Mouse (Mus musculus) thymus, postnatal 10 days (tissue): Measurements from ENCODE around the gene Hydin.
A peak's percentile ranks its signal among the peaks of the same experiment; 100 is the strongest.
"Not testable (repeated sequence)": the region's sequence is repeated elsewhere in the genome, so short reads cannot be mapped to it uniquely, and the experiment has no call there.

ENCODE experiments used
- DNase-seq, 2 experiments: peaks; one replicate each; pipeline ENCODE4 v3.0.0; 2021; ENCODE audit warnings: low spot score in 2 of 2

Gene Hydin

GRCm38 (mm10) chr8:110266741-110267140 lies at the start of gene Hydin:
Gene Hydin (plus strand): TSS chr8:110266977.
- DNase-seq, result no peak

- no peak for DNase-seq
Observed at GRCm38 (mm10) chr8:110217198-110217597, 49.6 kb upstream of the Hydin start.

GRCm38 (mm10) chr8:110217681-110218131 lies 49.1 kb upstream of the Hydin start:
- peak; percentile 98 to 99 for DNase-seq

- DNase-seq, result no peak
Observed at GRCm38 (mm10) chr8:110218511-110218910, 48.3 kb upstream of the Hydin start.

GRCm38 (mm10) chr8:110220936-110221335 lies 45.8 kb upstream of the Hydin start:
- DNase-seq, result no peak

- DNase-seq, result no peak
Observed at GRCm38 (mm10) chr8:110230803-110231202, 36.0 kb upstream of the Hydin start.

DNA sequence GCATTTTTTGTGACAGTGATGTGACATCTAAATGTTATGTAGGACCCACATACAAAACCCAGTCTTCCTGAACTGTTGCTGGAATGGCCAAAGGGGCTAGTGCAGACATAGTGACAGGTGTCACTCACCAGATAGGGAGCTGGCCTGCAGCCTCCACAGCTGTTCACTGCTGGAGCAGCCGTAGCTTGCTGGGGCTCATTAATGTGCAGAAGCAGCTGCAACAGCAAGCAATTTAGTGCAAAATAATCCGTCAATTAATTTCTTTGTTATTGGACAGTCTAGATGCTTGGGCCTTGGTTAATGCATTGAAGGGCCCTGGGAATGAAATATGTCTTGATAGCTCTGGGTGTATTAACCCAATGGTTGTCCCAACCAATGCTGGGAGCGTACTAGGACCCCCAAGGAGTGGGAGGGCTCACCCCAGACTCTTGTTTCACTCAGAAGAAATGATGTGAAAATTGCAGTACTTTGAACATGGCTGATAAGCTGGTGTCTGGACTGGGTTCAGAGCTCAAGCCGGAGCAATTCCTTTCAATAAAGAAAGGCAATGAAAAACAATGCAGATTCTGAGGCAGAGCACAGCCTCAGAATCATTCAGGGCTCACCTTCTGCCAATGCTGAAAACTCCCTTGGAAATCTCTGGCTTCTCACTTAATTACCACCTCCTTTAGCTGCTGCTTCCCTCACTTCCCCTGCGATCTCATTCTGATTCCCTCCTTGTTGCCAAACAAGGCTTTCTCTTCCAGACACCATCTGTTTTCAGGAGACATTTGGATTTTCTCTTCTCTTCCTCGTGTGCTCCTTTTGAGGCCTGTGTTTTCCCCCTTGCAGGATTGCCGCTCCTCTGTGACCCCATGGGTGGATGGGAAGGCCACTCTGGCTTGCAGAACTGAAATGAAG lies 24.2 kb upstream of the Hydin start:
- DNase-seq, result no peak

DNA sequence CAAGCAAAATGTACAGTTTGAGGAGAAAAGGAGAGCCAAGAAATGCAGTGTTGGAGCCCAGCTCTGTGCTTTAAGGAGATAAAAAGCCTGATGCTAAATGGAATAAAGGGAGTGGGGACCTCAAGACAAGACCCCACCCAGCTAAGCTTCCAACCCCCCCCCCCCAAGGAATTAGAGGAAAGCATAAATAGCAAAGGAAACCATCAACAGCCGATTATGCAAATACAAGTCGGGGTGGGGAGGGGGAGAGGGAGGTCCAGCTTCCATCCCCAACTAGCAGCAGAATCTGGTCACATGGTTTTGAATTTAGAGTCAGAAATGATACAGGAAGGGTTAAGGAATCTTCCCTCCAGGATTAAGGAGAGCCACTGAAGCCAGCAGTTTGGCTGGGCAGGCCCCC lies 22.2 kb upstream of the Hydin start:
- no peak for DNase-seq

- DNase-seq, result no peak
Observed at GRCm38 (mm10) chr8:110247238-110247637, 19.5 kb upstream of the Hydin start.

DNA sequence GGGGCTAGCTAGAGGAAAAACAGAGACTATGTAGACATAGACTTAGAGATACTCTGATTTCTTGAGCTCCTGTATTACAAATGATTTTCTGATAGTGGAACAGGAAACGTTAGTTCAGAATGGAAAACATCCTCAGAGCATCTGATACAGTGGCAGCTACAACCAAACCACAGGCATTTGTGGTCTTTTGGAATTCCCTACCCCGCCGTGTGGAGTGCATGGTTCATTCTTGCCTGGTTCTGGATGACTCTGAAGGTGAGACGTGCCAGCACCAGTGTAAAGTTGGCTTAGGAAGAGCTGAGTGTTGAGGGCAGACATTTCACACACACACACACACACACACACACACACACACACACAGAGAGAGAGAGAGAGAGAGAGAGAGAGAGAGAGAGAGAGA lies 12.8 kb upstream of the Hydin start:
- no peak for DNase-seq

- DNase-seq, result no peak
Observed at GRCm38 (mm10) chr8:110265796-110266305, 926 bp upstream of the Hydin start.

DNA sequence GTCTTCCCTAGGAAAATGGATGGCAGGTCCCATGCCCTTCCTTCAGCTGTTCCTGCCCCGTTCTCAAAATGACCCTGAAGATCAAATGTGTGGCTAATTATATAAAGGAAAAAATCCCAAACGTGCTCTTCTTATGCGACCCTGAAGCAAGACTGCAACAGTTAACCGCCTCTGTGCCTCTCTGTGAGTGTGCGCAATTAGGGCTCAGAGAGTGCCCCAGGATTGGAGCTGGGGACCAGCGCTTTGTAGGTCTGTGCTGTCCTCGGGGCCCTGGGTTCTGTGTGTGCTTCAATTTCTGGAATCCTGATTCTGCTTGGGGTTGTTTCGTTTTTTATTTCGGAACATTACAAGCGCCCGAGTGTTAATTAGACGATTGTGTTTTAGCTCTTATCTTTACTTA lies 491 bp downstream of the Hydin start:
- DNase-seq, result no peak

GRCm38 (mm10) chr8:110270659-110271058 lies 3.9 kb downstream of the Hydin start:
- DNase-seq, result no peak

DNA sequence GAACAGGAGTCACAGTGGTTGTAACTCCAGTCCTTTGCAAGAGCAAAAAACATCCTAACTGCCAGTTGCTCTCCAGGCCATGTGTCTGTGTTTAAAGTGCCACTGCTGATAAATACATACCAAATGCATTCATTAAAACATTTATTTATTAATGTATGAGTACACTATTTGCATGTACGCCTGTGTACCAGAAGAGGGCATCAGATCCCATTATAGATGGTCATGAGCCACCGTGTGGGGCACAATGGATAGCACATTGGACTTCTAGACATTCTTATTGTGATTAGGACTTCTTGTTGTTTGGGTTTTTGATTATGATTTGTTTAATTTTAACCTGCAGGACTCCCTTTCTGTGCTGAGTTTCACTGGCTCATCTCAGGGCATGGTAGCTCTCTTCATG lies 6.6 kb downstream of the Hydin start:
- no peak for DNase-seq

- no peak for DNase-seq
Observed at GRCm38 (mm10) chr8:110275465-110276258, 8.9 kb downstream of the Hydin start.

- DNase-seq, result no peak
Observed at GRCm38 (mm10) chr8:110276259-110276560, 9.4 kb downstream of the Hydin start.

- no peak for DNase-seq
Observed at GRCm38 (mm10) chr8:110312715-110313114, 45.9 kb downstream of the Hydin start.

- DNase-seq, result no peak
Observed at GRCm38 (mm10) chr8:110315826-110316225, 49.0 kb downstream of the Hydin start.

- DNase-seq, result no peak
Observed at GRCm38 (mm10) chr8:110319586-110319985, 52.8 kb downstream of the Hydin start.

- no peak for DNase-seq
Observed at GRCm38 (mm10) chr8:110321446-110321845, 54.7 kb downstream of the Hydin start.

- DNase-seq, result no peak
Observed at GRCm38 (mm10) chr8:110323981-110324574, 57.3 kb downstream of the Hydin start.

DNA sequence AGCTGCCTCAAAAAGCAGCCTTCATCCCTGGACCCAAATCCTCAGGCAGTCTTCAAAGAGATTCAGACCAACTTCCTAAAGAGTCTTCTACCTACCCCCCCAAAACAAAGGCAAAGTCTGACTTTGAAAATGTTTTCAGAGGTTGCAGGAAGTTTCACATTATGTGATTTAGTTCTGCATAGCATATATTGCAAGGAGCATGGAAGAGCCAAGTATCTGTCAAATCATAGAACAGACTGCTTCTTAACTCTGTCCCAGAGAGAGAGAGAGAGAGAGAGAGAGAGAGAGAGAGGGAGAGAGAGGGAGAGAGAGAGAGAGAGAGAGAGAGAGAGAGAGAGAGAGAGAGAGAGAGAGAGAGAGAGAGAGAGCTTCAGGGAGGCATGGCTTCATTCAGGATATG lies 60.3 kb downstream of the Hydin start:
- DNase-seq, result not testable (repeated sequence)
